Mouse (Mus musculus) CH12.LX (cell line): Measurements from ENCODE around the gene Cped1. TPM values are rescaled to one million over a fixed set of nuclear protein-coding genes. Genes with fewer than 3 reads are reported as not detected.

Experiments used
- DNase-seq: peaks from one replicate; pipeline ENCODE4 v3.0.0-alpha.2; 2013; ENCODE audit errors: extremely low read depth
- H3K27ac ChIP-seq: 2 replicates; pipeline ENCODE4 v1.5.1; 2012; ENCODE audit warnings: low read depth, mild to moderate bottlenecking, control low read depth, moderate library complexity; ENCODE audit not compliant: insufficient read depth
- H3K27me3 ChIP-seq: replicated peaks from 2 replicates; pipeline ENCODE3; 2012; ENCODE audit warnings: inconsistent platforms
- H3K36me3 ChIP-seq, 2 experiments: replicated peaks in 1 of 2; 2 replicates each; pipeline versions ENCODE3 to v1.6.1; 2012; ENCODE audit warnings: inconsistent platforms in 1 of 2, low read length in 1 of 2, mild to moderate bottlenecking in 1 of 2, mixed read lengths in 1 of 2, moderate library complexity in 1 of 2; ENCODE audit not compliant: control insufficient read depth in 1 of 2, insufficient read depth in 1 of 2
- H3K4me1 ChIP-seq, 2 experiments: 2 replicates each; pipeline ENCODE4 v1.6.1; 2012; ENCODE audit warnings: inconsistent platforms in 1 of 2, moderate library complexity in 1 of 2; ENCODE audit not compliant: insufficient read depth in 2 of 2, control insufficient read depth in 1 of 2
- H3K4me2 ChIP-seq: 2 replicates; pipeline ENCODE4 v1.6.1; 2012; ENCODE audit warnings: low read depth, mild to moderate bottlenecking, control low read depth; ENCODE audit not compliant: poor library complexity, insufficient read depth, severe bottlenecking
- H3K4me3 ChIP-seq, 3 experiments: fragments of 150-350 bp in 1 of 3; sonication (generic) in 1 of 3; replicated peaks in 1 of 3; 2 replicates each; pipeline versions ENCODE3 to v1.5.1; 2011 to 2012; ENCODE audit warnings: low read depth in 2 of 3, low read length in 2 of 3, mild to moderate bottlenecking in 2 of 3, moderate library complexity in 2 of 3, control low read depth in 1 of 3, improper control_type of control experiment in 1 of 3, inconsistent platforms in 1 of 3, mixed read lengths in 1 of 3; ENCODE audit not compliant: poor library complexity in 1 of 3
- H3K79me2 ChIP-seq: replicated peaks from 2 replicates; pipeline ENCODE4 v1.6.1; 2012; ENCODE audit warnings: mild to moderate bottlenecking, moderate library complexity; ENCODE audit not compliant: control insufficient read depth, poor library complexity, insufficient read depth, severe bottlenecking; ENCODE audit errors: extremely low read depth
- H3K9ac ChIP-seq: 2 replicates; pipeline ENCODE4 v1.6.1; 2012; ENCODE audit warnings: low read depth, mild to moderate bottlenecking, control low read depth, moderate library complexity; ENCODE audit not compliant: insufficient read depth
- H3K9me3 ChIP-seq: replicated peaks from 2 replicates; pipeline ENCODE3; 2012; ENCODE audit warnings: low read length, inconsistent platforms, mixed read lengths
- CHD2 ChIP-seq: IDR thresholded peaks from 2 replicates; pipeline ENCODE4 v1.6.1; 2011; ENCODE audit warnings: low read length, improper control_type of control experiment
- CTCF ChIP-seq, 2 experiments: IDR thresholded peaks in 1 of 2; conservative IDR thresholded peaks in 1 of 2; 2 replicates each; pipeline ENCODE4 v1.5.1; 2011 to 2012; ENCODE audit warnings: low read depth in 2 of 2, low read length in 2 of 2, improper control_type of control experiment in 1 of 2, inconsistent platforms in 1 of 2, mild to moderate bottlenecking in 1 of 2, moderate library complexity in 1 of 2
- ETS1 ChIP-seq: conservative IDR thresholded peaks from 2 replicates; pipeline ENCODE4 v1.6.1; 2012; ENCODE audit warnings: low read depth, mild to moderate bottlenecking, inconsistent platforms, low read length, improper control_type of control experiment, moderate library complexity
- IRF4 ChIP-seq: IDR thresholded peaks from 2 replicates; pipeline ENCODE4 v1.6.1; 2014; ENCODE audit warnings: low read depth, mild to moderate bottlenecking, inconsistent platforms, low read length, improper control_type of control experiment
- JUN ChIP-seq: IDR thresholded peaks from 2 replicates; pipeline ENCODE4 v1.6.1; 2011; ENCODE audit warnings: low read depth, mild to moderate bottlenecking, low read length, improper control_type of control experiment, moderate library complexity; ENCODE audit not compliant: insufficient read depth
- MAX ChIP-seq: IDR thresholded peaks from 2 replicates; pipeline ENCODE4 v1.6.1; 2011; ENCODE audit warnings: low read length, improper control_type of control experiment
- MEF2A ChIP-seq: IDR thresholded peaks from 2 replicates; pipeline ENCODE4 v1.6.1; 2014; ENCODE audit warnings: low read depth, mild to moderate bottlenecking, inconsistent platforms, low read length, improper control_type of control experiment, borderline replicate concordance
- MXI1 ChIP-seq: IDR thresholded peaks from 2 replicates; pipeline ENCODE4 v1.6.1; 2011; ENCODE audit warnings: mild to moderate bottlenecking, low read depth, low read length, improper control_type of control experiment
- RAD21 ChIP-seq: IDR thresholded peaks from 2 replicates; pipeline ENCODE4 v1.6.1; 2011; ENCODE audit warnings: low read depth, mild to moderate bottlenecking, low read length, improper control_type of control experiment, moderate library complexity
- SIN3A ChIP-seq: IDR thresholded peaks from 2 replicates; pipeline ENCODE4 v1.6.1; 2012; ENCODE audit warnings: low read length, improper control_type of control experiment, inconsistent platforms
- SMC3 ChIP-seq: IDR thresholded peaks from 2 replicates; pipeline ENCODE4 v1.6.1; 2011; ENCODE audit warnings: low read depth, low read length, improper control_type of control experiment
- TBP ChIP-seq: conservative IDR thresholded peaks from 2 replicates; pipeline ENCODE4 v1.6.1; 2011; ENCODE audit warnings: low read depth, low read length, improper control_type of control experiment
- ZMIZ1 ChIP-seq: IDR thresholded peaks from 2 replicates; pipeline ENCODE4 v1.6.1; 2012; ENCODE audit warnings: low read depth, mild to moderate bottlenecking, inconsistent platforms, low read length, improper control_type of control experiment
- dilution Hi-C: fragments of 300-500 bp; cut with MboI; formaldehyde crosslinking; loops from 2 replicates; pipeline ENCODE4 v1.14.3; 2020; ENCODE audit warnings: low sequenced_read_pairs; ENCODE audit not compliant: extremely low pct_unique_long_range_greater_than_20kb, extremely low pct_ligation_motif_present
- in situ Hi-C: fragments of 300-500 bp; cut with MboI; formaldehyde crosslinking; loops from 3 replicates; pipeline ENCODE4 v1.14.3; 2019; ENCODE audit warnings: low sequenced_read_pairs, low pct_ligation_motif_present, low pct_unique_long_range_greater_than_20kb, mixed read lengths
- polyA plus RNA-seq: library from polyadenylated mRNA; unstranded; fragments of >175 nt; gene quantifications from 2 replicates; pipeline ENCODE4 v1.2.1, GENCODE M21; 2012; ENCODE audit warnings: low read depth; ENCODE audit not compliant: insufficient read length
- total RNA-seq, 2 experiments: library from RNA; depleted of rRNA; stranded (reverse); fragments of 300-350 nt in 1 of 2; fragments of >200 nt in 1 of 2; gene quantifications; 2 replicates each; pipeline ENCODE4 v1.2.3; 2012 to 2014

The Cped1 gene
- total and polyA plus RNA-seq, 3 experiments = 0.51 to 6.8 (median 1.1) TPM

DNA sequence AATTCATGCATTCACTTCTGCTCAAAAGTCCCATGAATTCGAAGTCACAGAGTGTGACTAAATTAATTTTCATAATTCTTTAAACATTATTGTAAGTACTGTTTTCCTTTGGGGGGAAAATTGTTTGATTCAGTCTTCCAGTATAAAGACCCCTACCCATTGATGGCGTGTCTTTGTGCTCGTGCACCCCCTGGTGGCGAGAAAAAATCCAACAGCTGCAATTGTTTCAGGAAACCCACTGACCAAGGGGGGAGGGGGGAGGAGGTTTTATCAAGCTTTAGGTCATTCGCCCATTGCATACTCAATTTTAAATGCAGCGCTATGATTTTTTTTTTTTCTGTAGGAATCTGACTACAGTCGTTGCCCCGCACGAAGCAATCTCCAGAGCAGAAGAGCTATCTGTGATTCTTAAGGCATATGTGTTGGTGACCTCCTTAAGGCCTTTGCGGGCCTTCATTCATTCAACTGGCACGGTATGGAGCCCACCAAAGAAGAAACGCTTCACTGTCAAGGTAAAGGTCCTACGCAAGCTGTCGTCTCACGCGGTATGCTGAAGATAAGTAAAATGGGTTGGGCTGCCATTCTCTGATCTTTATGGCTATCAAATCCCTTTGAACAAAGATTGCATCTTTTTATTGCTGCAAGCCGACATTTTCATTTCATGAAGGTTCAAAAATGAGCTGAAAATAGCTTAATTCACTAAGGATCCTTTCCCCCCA is 102.8 kb downstream of the Cped1 start:
- H3K27me3 ChIP-seq = no peaks in the 10 kb centered on the region
- H3K4me3 ChIP-seq = no peak overlapping the region
- no peaks in the 10 kb centered on the region for H3K79me2 ChIP-seq
- DNase-seq = peak; percentile 34
- dilution Hi-C loops (no loop called here), in situ Hi-C loops (no loop called here)
- H3K4me2 ChIP-seq = no peak overlapping the region
- no peaks in the 10 kb centered on the region for H3K9me3 ChIP-seq
- TF ChIP-seq IRF4 (0 out of 2 replicates have a peak, but pooled peaks have one; percentile 8), CHD2 (0 out of 2 replicates have a peak, but pooled peaks have one; percentile 47), SIN3A (no peak), SMC3 (peak; percentile 68), MAX (no peak), CTCF (conservative IDR thresholded peaks at IDR 0.05 in 1 of 2, IDR thresholded peaks at IDR 0.05 in 1 of 2; ENCODE audit: low read depth in 2 of 2, low read length in 2 of 2) (peak; percentile 31 to 77; a peak in 3 of 4 replicates), TBP (no peak), ZMIZ1 (no peak), RAD21 (peak; percentile 52), JUN (no peak)
- H3K9ac ChIP-seq = no peak overlapping the region
- H3K4me1 ChIP-seq = no peaks in the 10 kb centered on the region
- no peak overlapping the region for H3K27ac ChIP-seq
- no peaks in the 10 kb centered on the region for H3K36me3 ChIP-seq

DNA sequence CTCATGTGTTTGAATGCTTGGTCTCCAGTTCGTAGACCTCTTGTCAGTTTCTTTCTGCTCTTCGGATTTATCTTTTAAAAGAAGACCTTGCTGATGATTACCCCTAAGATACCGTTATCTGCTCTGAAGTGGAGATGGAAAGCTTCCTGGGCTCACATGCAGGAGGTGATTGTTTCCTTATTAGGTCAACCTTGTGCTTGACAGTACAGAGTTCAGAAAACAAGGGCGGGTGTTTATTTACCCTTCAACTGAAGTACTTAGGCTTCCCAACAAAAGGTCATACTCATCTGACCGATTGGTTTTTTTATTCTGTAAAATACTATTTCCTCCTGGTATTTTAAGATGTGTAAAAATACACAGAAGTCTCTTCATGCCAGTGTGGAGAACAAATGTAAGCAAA is 106.1 kb downstream of the Cped1 start:
- no peaks in the 10 kb centered on the region for H3K27me3 ChIP-seq
- no peak for TF ChIP-seq MXI1
- no peak for TF ChIP-seq MEF2A
- H3K4me1 ChIP-seq = no peaks in the 10 kb centered on the region
- H3K9ac ChIP-seq = no peak overlapping the region
- H3K4me2 ChIP-seq = no peak overlapping the region
- in situ Hi-C loops = no loop called here
- H3K36me3 ChIP-seq = no peaks in the 10 kb centered on the region
- dilution Hi-C loops = no loop called here
- H3K9me3 ChIP-seq = no peaks in the 10 kb centered on the region
- H3K79me2 ChIP-seq = no peaks in the 10 kb centered on the region
- H3K4me3 ChIP-seq = no peak overlapping the region
- no peak for DNase-seq
- no peak overlapping the region for H3K27ac ChIP-seq

DNA sequence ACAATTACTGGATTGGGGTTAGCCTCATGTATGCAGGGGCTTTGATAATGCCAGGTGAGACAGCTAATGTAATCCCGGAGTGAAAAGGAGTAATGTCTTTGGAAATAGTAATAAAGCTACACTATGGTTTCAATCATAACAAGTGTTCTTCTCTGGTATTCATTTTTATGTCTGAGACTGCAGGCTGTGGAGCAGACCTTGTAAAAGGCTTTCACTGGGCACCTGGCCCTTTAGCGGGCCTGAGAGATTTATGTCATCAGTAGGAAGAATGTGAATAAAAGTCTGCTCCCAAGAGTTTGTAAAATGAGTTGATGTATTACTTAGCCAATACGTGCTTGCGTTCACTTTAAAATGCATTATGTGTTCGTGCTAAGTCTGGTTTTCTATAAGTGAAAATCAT is 108.1 kb downstream of the Cped1 start:
- Histone ChIP-seq H3K4me1 (no peaks in the 10 kb centered on the region), H3K36me3 (no peaks in the 10 kb centered on the region), H3K27ac (no peak overlapping the region), H3K27me3 (no peaks in the 10 kb centered on the region), H3K4me2 (no peak overlapping the region), H3K9ac (no peak overlapping the region), H3K4me3 (no peak overlapping the region), H3K9me3 (no peaks in the 10 kb centered on the region), H3K79me2 (no peaks in the 10 kb centered on the region)
- in situ Hi-C loops = no loop called here
- TF ChIP-seq ETS1 = no peak
- TF ChIP-seq MAX = no peak
- no peak for DNase-seq
- dilution Hi-C loops = no loop called here
